21 mouse cellular contexts compared by ENCODE assay signal in genomic region chr1:64945214-64945785, GRCm38 (mm10). TPM values are rescaled to one million over a fixed set of nuclear protein-coding genes. Genes with fewer than 3 reads are reported as not detected.
DNase-seq lines count a peak whose midpoint lies in the region; ATAC-seq and TF ChIP-seq lines count a peak whose summit lies in the region.
"Had no signal": no experiment of that assay in that cellular context is flagged by ENCODE, and none has a peak within 500 bp of the region (broad histone marks: within the 10 kb centered on the region; RNA-seq: fewer than 3 reads in every experiment).

No protein-coding gene starts in this region.

- DNase-seq in heart, embryonic 10.5 days (ENCODE audit: low spot score) = no peak
- no peak for DNase-seq in heart, postnatal 10 days
- peak; percentile 4 for DNase-seq in intestine, embryonic 14.5 days (ENCODE audit: low spot score)
- no peak for DNase-seq in thymus, postnatal 0 days (ENCODE audit: low spot score)
- DNase-seq in kidney, postnatal 10 days = no peak
- DNase-seq: B cell, adult 2 months; cerebellum, adult 2 months; gastrocnemius, adult 2 months; heart, adult 18-20 months; left cerebral cortex, postnatal 4 days; liver; lung, postnatal 10 days; thymus, postnatal 25 days had no signal

- H3K4me1 ChIP-seq in heart, embryonic 10.5 days = peaks cover 34% of the 10 kb centered on the region
- H3K4me1 ChIP-seq in intestine, embryonic 14.5 days (replicated peaks; ENCODE audit: control insufficient read depth, insufficient read depth, low read length) = no peaks in the 10 kb centered on the region
- no peaks in the 10 kb centered on the region for H3K4me1 ChIP-seq in intestine, postnatal 0 days (replicated peaks; ENCODE audit: control insufficient read depth, insufficient read depth, low read length)
- peaks cover 54% of the 10 kb centered on the region for H3K4me1 ChIP-seq in bone marrow macrophage, adult 2 months (ENCODE audit: control insufficient read depth, insufficient read depth, low read length)
- H3K4me1 ChIP-seq: forebrain, embryonic 12.5 days; hindbrain, embryonic 15.5 days; neural tube, embryonic 12.5 days had no signal

- no peak overlapping the region for H3K9ac ChIP-seq in intestine, embryonic 14.5 days (ENCODE audit: low read length)
- no peak overlapping the region for H3K9ac ChIP-seq in intestine, postnatal 0 days (ENCODE audit: low read depth, low read length)
- H3K9ac ChIP-seq: forebrain, embryonic 12.5 days; hindbrain, embryonic 15.5 days; midbrain, embryonic 12.5 days; neural tube, embryonic 12.5 days had no signal

- TF ChIP-seq CTCF in intestine, postnatal 0 days (IDR thresholded peaks at IDR 0.05; ENCODE audit: low read depth) = no peak
- no peak for TF ChIP-seq CTCF in bone marrow macrophage, adult 2 months (IDR thresholded peaks at IDR 0.05; ENCODE audit: low read depth, low read length)

- 55% methylated on average over 9 of the region's 9 CpGs for WGBS in heart, embryonic 10.5 days
- 74% methylated on average over 9 of the region's 9 CpGs for WGBS in intestine, embryonic 14.5 days
- WGBS in intestine, postnatal 0 days = 75% methylated on average over 9 of the region's 9 CpGs

- H3K27me3 ChIP-seq in heart, embryonic 10.5 days (ENCODE audit: insufficient read depth, poor library complexity, severe bottlenecking) = no peaks in the 10 kb centered on the region
- H3K27me3 ChIP-seq in intestine, embryonic 14.5 days (replicated peaks; ENCODE audit: control insufficient read depth, insufficient read depth, low read length) = no peaks in the 10 kb centered on the region
- H3K27me3 ChIP-seq in intestine, postnatal 0 days (replicated peaks; ENCODE audit: control insufficient read depth, insufficient read depth, low read length) = no peaks in the 10 kb centered on the region
- H3K27me3 ChIP-seq: forebrain, embryonic 12.5 days; hindbrain, embryonic 15.5 days; midbrain, embryonic 12.5 days; neural tube, embryonic 12.5 days had no signal

- ATAC-seq in intestine, embryonic 14.5 days (replicated peaks; ENCODE audit: low FRiP score, low TSS enrichment, low read depth) = no peak
- no peak for ATAC-seq in intestine, postnatal 0 days
- ATAC-seq: activated CD4-positive, CD25-positive, alpha-beta regulatory T cell, adult 4 months; intestine, embryonic 16.5 days had no signal

- intact Hi-C loops in heart, postnatal 10 days (cut with DNase I) = no loop called here

- H3K4me2 ChIP-seq in intestine, embryonic 14.5 days (ENCODE audit: low read length) = no peak overlapping the region
- no peak overlapping the region for H3K4me2 ChIP-seq in intestine, postnatal 0 days (replicated peaks; ENCODE audit: low read depth)
- H3K4me2 ChIP-seq: forebrain, embryonic 12.5 days; hindbrain, embryonic 15.5 days; midbrain, embryonic 12.5 days; neural tube, embryonic 12.5 days had no signal

- H3K9me3 ChIP-seq in heart, embryonic 10.5 days = no peaks in the 10 kb centered on the region
- H3K9me3 ChIP-seq in intestine, embryonic 14.5 days (ENCODE audit: control insufficient read depth, low read length) = 0 out of 2 replicates have a peak, but pooled peaks cover 4% of the 10 kb centered on the region
- no peaks in the 10 kb centered on the region for H3K9me3 ChIP-seq in intestine, postnatal 0 days (ENCODE audit: control insufficient read depth)
- H3K9me3 ChIP-seq: hindbrain, embryonic 15.5 days; midbrain, embryonic 12.5 days; neural tube, embryonic 12.5 days had no signal

- peaks cover 6% of the 10 kb centered on the region; the same call in 1 of the 2 replicates for H3K36me3 ChIP-seq in heart, embryonic 10.5 days
- H3K36me3 ChIP-seq in intestine, embryonic 14.5 days (ENCODE audit: control insufficient read depth, insufficient read depth, low read length) = no peaks in the 10 kb centered on the region
- H3K36me3 ChIP-seq in intestine, postnatal 0 days (ENCODE audit: control insufficient read depth, insufficient read depth) = no peaks in the 10 kb centered on the region
- H3K36me3 ChIP-seq: forebrain, embryonic 12.5 days had no signal

- no peak for TF ChIP-seq POLR2A in bone marrow macrophage, adult 2 months (IDR thresholded peaks at IDR 0.05; ENCODE audit: borderline replicate concordance, low read depth, low read length)

- H3K27ac ChIP-seq in heart, embryonic 10.5 days = peak overlapping the region; percentile 79
- no peak overlapping the region for H3K27ac ChIP-seq in intestine, embryonic 14.5 days (ENCODE audit: low read depth)
- H3K27ac ChIP-seq in intestine, postnatal 0 days (ENCODE audit: low read depth, low read length) = no peak overlapping the region
- peak overlapping the region; percentile 58 for H3K27ac ChIP-seq in bone marrow macrophage, adult 2 months (ENCODE audit: insufficient read depth, low read depth, low read length)
- H3K27ac ChIP-seq: forebrain, embryonic 12.5 days; gastrocnemius, adult 2 months; hindbrain, embryonic 15.5 days; midbrain, embryonic 12.5 days; neural tube, embryonic 12.5 days had no signal

- no peak overlapping the region for H3K4me3 ChIP-seq in heart, embryonic 10.5 days
- H3K4me3 ChIP-seq in intestine, embryonic 14.5 days (ENCODE audit: low read depth, low read length) = no peak overlapping the region
- no peak overlapping the region for H3K4me3 ChIP-seq in intestine, postnatal 0 days (ENCODE audit: low read depth, low read length)
- H3K4me3 ChIP-seq in bone marrow macrophage, adult 2 months (ENCODE audit: insufficient read depth, low read length) = peak overlapping the region; percentile 1; the same call in 1 of the 2 replicates
- H3K4me3 ChIP-seq: forebrain, embryonic 12.5 days; gastrocnemius, adult 2 months; hindbrain, embryonic 15.5 days; midbrain, embryonic 12.5 days; neural tube, embryonic 12.5 days had no signal

RNA-seq across cellular contexts. Expression of gene Plekhm3, which starts 11.3 kb away (rescaled TPM):
- polyA plus RNA-seq in heart, embryonic 10.5 days (2016; fragmentation: Nextera tagmentation; extraction: Ambion mirVana) = 9.3 TPM in 2 replicates
- 10 to 100 TPM in 1 of 2 experiments, 1 to 10 TPM in 1; 8.8 to 10.7 TPM for total RNA-seq in heart, postnatal 10 days (2021)
- 8.2 and 8.3 TPM in 2 replicates for polyA plus RNA-seq in intestine, embryonic 14.5 days (2014; fragmentation: Nextera tagmentation; extraction: Ambion mirVana)
- polyA plus RNA-seq in intestine, postnatal 0 days (2015; fragmentation: Nextera tagmentation; extraction: Ambion mirVana) = 1.5 and 1.8 TPM in 2 replicates
- 24.1 and 24.9 TPM in 2 replicates for polyA plus RNA-seq in bone marrow macrophage, adult 2 months (2012; ENCODE audit: insufficient read depth, insufficient read length, missing spikeins)
- polyA plus RNA-seq in thymus, postnatal 0 days (2015; fragmentation: Nextera tagmentation; extraction: Ambion mirVana) = 2.9 and 5.2 TPM in 2 replicates

Comparison
In these comparisons a context has a peak if more than half of its experiments do, and no peak if none do; other contexts are left out.
1. H3K27ac ChIP-seq: peak in heart, embryonic 10.5 days (single experiment) and bone marrow macrophage, adult 2 months (single experiment); none in intestine, embryonic 14.5 days (single experiment) and intestine, postnatal 0 days (single experiment).